Mouse (Mus musculus): ENCODE data around the gene Slc35e2.
"Not testable (repeated sequence)": the region's sequence is repeated elsewhere in the genome, so short reads cannot be mapped to it uniquely, and the experiment has no call there.

The Slc35e2 gene

GRCm38 (mm10) chr4:155624338-155625291 lies 23.4 kb downstream of the Slc35e2 start, which contains the start of gene Cdk11b:
Gene Cdk11b, plus strand, starts transcription at chr4:155624854.
- peaks cover 16% of the 10 kb centered on the region for H3K4me1 ChIP-seq (replicated peaks; ENCODE audit: low read depth, low read length)
- peaks cover 65% of the 10 kb centered on the region for H3K36me3 ChIP-seq (ENCODE audit: insufficient read depth, low read length)
- TF ChIP-seq POU5F1 (IDR thresholded peaks at IDR 0.05; ENCODE audit: borderline replicate concordance, low read length) (no peak), CTCF (conservative IDR thresholded peaks at IDR 0.05; ENCODE audit: low read length) (no peak), NANOG (IDR thresholded peaks at IDR 0.05; ENCODE audit: borderline replicate concordance, low read length) (no peak)
- H3K4me3 ChIP-seq (replicated peaks; ENCODE audit: low read length) = peak within 1 kb of the TSS; percentile 99
- no peaks in the 10 kb centered on the region for H3K27me3 ChIP-seq (ENCODE audit: insufficient read depth, low read length)
- H3K9me3 ChIP-seq (ENCODE audit: low read length) = no peaks in the 10 kb centered on the region

GRCm38 (mm10) chr4:155630267-155630666 lies 29.1 kb downstream of the Slc35e2 start:
- peaks cover 87% of the 10 kb centered on the region for H3K36me3 ChIP-seq (ENCODE audit: insufficient read depth, low read length)

GRCm38 (mm10) chr4:155635766-155636499 lies 34.7 kb downstream of the Slc35e2 start:
- Histone ChIP-seq H3K9me3 (ENCODE audit: low read length) (no peaks in the 10 kb centered on the region), H3K4me3 (replicated peaks; ENCODE audit: low read length) (no peak overlapping the region), H3K4me1 (replicated peaks; ENCODE audit: low read depth, low read length) (peaks cover 17% of the 10 kb centered on the region), H3K27me3 (ENCODE audit: insufficient read depth, low read length) (no peaks in the 10 kb centered on the region), H3K36me3 (ENCODE audit: insufficient read depth, low read length) (peaks cover 98% of the 10 kb centered on the region)
- TF ChIP-seq NANOG (IDR thresholded peaks at IDR 0.05; ENCODE audit: borderline replicate concordance, low read length) (no peak), POU5F1 (IDR thresholded peaks at IDR 0.05; ENCODE audit: borderline replicate concordance, low read length) (no peak), CTCF (conservative IDR thresholded peaks at IDR 0.05; ENCODE audit: low read length) (no peak)

More at GRCm38 (mm10) chr4:155630267-155630666, 29.1 kb downstream of the Slc35e2 start:
- H3K27me3 ChIP-seq (ENCODE audit: insufficient read depth, low read length) = no peaks in the 10 kb centered on the region
- H3K4me1 ChIP-seq (replicated peaks; ENCODE audit: low read depth, low read length) = peaks cover 23% of the 10 kb centered on the region
- no peaks in the 10 kb centered on the region for H3K9me3 ChIP-seq (ENCODE audit: low read length)
- no peak for TF ChIP-seq NANOG (IDR thresholded peaks at IDR 0.05; ENCODE audit: borderline replicate concordance, low read length)
- no peak for TF ChIP-seq CTCF (conservative IDR thresholded peaks at IDR 0.05; ENCODE audit: low read length)
- no peak for TF ChIP-seq POU5F1 (IDR thresholded peaks at IDR 0.05; ENCODE audit: borderline replicate concordance, low read length)
- no peak overlapping the region for H3K4me3 ChIP-seq (replicated peaks; ENCODE audit: low read length)

- no peak for TF ChIP-seq NANOG (IDR thresholded peaks at IDR 0.05; ENCODE audit: borderline replicate concordance, low read length)
- TF ChIP-seq CTCF (conservative IDR thresholded peaks at IDR 0.05; ENCODE audit: low read length) = 0 out of 2 replicates have a peak, but pooled peaks have one; percentile 3
- no peak for TF ChIP-seq POU5F1 (IDR thresholded peaks at IDR 0.05; ENCODE audit: borderline replicate concordance, low read length)
- H3K4me3 ChIP-seq (replicated peaks; ENCODE audit: low read length) = no peak overlapping the region
- peaks cover 11% of the 10 kb centered on the region for H3K4me1 ChIP-seq (replicated peaks; ENCODE audit: low read depth, low read length)
- H3K27me3 ChIP-seq (ENCODE audit: insufficient read depth, low read length) = no peaks in the 10 kb centered on the region
- H3K36me3 ChIP-seq (ENCODE audit: insufficient read depth, low read length) = peaks cover 94% of the 10 kb centered on the region
- H3K9me3 ChIP-seq (ENCODE audit: low read length) = no peaks in the 10 kb centered on the region
Measured at GRCm38 (mm10) chr4:155643531-155643930, 42.3 kb downstream of the Slc35e2 start.

- H3K4me3 ChIP-seq (replicated peaks; ENCODE audit: low read length); H3K27me3 ChIP-seq (ENCODE audit: insufficient read depth, low read length); H3K9me3 ChIP-seq (ENCODE audit: low read length): not testable (repeated sequence)
- H3K4me1 ChIP-seq (replicated peaks; ENCODE audit: low read depth, low read length) = peaks cover 17% of the 10 kb centered on the region
- peaks cover 95% of the 10 kb centered on the region for H3K36me3 ChIP-seq (ENCODE audit: insufficient read depth, low read length)
Measured at GRCm38 (mm10) chr4:155645308-155645707, 44.1 kb downstream of the Slc35e2 start, which contains the start of gene Gm10563. Gene Gm10563, minus strand, starts transcription at chr4:155645408.

GRCm38 (mm10) chr4:155645721-155646120 lies 44.5 kb downstream of the Slc35e2 start:
- H3K4me3 ChIP-seq (replicated peaks; ENCODE audit: low read length) = no peak overlapping the region
- H3K9me3 ChIP-seq (ENCODE audit: low read length) = no peaks in the 10 kb centered on the region
- H3K36me3 ChIP-seq (ENCODE audit: insufficient read depth, low read length) = peaks cover 95% of the 10 kb centered on the region
- peaks cover 21% of the 10 kb centered on the region for H3K4me1 ChIP-seq (replicated peaks; ENCODE audit: low read depth, low read length)
- no peaks in the 10 kb centered on the region for H3K27me3 ChIP-seq (ENCODE audit: insufficient read depth, low read length)
- TF ChIP-seq CTCF (conservative IDR thresholded peaks at IDR 0.05; ENCODE audit: low read length) (no peak), POU5F1 (IDR thresholded peaks at IDR 0.05; ENCODE audit: borderline replicate concordance, low read length) (no peak), NANOG (IDR thresholded peaks at IDR 0.05; ENCODE audit: borderline replicate concordance, low read length) (no peak)

- Histone ChIP-seq H3K4me3 (replicated peaks; ENCODE audit: low read length) (no peak overlapping the region), H3K27me3 (ENCODE audit: insufficient read depth, low read length) (peaks cover 27% of the 10 kb centered on the region), H3K9me3 (ENCODE audit: low read length) (no peaks in the 10 kb centered on the region), H3K36me3 (ENCODE audit: insufficient read depth, low read length) (peaks cover 72% of the 10 kb centered on the region), H3K4me1 (replicated peaks; ENCODE audit: low read depth, low read length) (peaks cover 57% of the 10 kb centered on the region)
- TF ChIP-seq CTCF (conservative IDR thresholded peaks at IDR 0.05; ENCODE audit: low read length) (no peak), NANOG (IDR thresholded peaks at IDR 0.05; ENCODE audit: borderline replicate concordance, low read length) (no peak), POU5F1 (IDR thresholded peaks at IDR 0.05; ENCODE audit: borderline replicate concordance, low read length) (no peak)
Measured at GRCm38 (mm10) chr4:155649355-155649754, 48.1 kb downstream of the Slc35e2 start.

GRCm38 (mm10) chr4:155651553-155652269 lies 50.5 kb downstream of the Slc35e2 start:
- no peaks in the 10 kb centered on the region for H3K9me3 ChIP-seq (ENCODE audit: low read length)
- TF ChIP-seq NANOG (IDR thresholded peaks at IDR 0.05; ENCODE audit: borderline replicate concordance, low read length) (no peak), CTCF (conservative IDR thresholded peaks at IDR 0.05; ENCODE audit: low read length) (no peak), POU5F1 (IDR thresholded peaks at IDR 0.05; ENCODE audit: borderline replicate concordance, low read length) (no peak)
- H3K4me1 ChIP-seq (replicated peaks; ENCODE audit: low read depth, low read length) = peaks cover 77% of the 10 kb centered on the region
- peaks cover 27% of the 10 kb centered on the region for H3K27me3 ChIP-seq (ENCODE audit: insufficient read depth, low read length)
- peak overlapping the region; percentile 80 for H3K4me3 ChIP-seq (replicated peaks; ENCODE audit: low read length)
- H3K36me3 ChIP-seq (ENCODE audit: insufficient read depth, low read length) = peaks cover 69% of the 10 kb centered on the region

Measured in E14TG2a.4 (cell line).